Mouse (Mus musculus) v-Abl transformed pro-B cells (cell line): ENCODE results near the gene Spata20.

Experiments used
- in situ Hi-C, 2 experiments: fragments of 400-800 bp; cut with MboI; formaldehyde crosslinking; loops; one replicate each; pipeline ENCODE4 v1.15.1; 2025; ENCODE audit not compliant: unreplicated experiment in 2 of 2

Spata20 gene

DNA sequence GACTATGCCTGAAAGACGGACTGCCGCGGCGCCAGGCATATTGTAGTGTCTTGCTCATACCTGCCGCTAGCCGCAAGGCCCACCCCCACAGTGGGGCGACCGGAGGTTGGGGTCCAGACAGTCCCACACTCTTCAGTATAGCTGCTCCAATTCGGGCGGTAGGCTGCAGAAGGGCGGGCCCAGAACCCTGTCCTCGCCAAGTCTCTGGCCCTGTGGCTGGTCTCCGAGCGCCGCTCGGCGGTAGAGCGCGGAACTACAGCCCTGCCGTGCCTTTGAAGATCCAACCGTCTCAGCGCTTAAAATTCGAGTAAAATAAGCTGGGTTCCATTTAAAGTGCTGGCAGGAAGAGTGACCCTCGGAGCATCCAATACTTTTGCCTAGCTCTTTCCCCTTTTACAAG lies at the start of gene Spata20:
Gene Spata20, minus strand, starts transcription at position 179 of the 400 bp plus-strand sequence.
- in situ Hi-C loops: loop anchor here in 1 of 2 experiments (5.0 to 10.0 kb wide), 2 partner anchors 151 to 354 kb away; no protein-coding TSS in a partner anchor

DNA sequence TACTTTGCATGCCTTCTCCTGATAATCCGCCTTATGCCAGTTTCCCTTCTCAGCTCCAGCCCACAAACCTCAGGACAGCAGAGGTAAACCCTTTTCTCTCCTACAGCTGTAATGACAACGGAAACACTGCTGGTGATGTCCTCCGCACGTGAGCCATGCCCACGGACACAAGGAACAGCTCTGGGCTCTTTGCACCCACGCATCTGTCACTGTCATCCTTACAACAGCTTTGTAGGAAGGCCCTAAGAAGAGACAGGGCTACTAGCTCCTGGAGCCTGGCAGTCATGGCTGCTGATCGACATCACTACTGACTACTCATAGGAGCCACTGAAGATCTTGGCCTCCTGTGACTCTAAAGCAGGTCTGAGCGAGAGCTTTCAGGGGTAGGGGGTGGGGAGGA lies 47.2 kb upstream of the Spata20 start:
- in situ Hi-C loops: no loop called here

DNA sequence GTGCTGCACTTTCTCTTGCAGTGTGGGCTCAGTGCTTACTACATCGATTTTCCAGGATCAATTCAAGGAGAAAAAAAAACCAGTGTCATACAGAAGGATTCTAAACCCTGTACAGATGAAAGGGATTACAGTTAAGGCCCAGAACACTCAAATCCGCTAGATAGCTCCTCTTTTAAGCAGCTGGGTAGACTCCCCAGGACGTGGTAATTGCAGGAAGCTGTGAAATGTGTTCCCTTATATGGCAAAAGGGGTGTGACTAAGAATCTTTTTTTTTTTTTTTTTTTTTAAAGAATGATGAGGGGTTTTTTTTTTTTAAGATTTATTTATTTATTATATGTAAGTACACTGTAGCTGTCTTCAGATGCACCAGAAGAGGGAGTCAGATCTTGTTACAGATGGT lies 42.9 kb upstream of the Spata20 start:
- in situ Hi-C loops: no loop called here

DNA sequence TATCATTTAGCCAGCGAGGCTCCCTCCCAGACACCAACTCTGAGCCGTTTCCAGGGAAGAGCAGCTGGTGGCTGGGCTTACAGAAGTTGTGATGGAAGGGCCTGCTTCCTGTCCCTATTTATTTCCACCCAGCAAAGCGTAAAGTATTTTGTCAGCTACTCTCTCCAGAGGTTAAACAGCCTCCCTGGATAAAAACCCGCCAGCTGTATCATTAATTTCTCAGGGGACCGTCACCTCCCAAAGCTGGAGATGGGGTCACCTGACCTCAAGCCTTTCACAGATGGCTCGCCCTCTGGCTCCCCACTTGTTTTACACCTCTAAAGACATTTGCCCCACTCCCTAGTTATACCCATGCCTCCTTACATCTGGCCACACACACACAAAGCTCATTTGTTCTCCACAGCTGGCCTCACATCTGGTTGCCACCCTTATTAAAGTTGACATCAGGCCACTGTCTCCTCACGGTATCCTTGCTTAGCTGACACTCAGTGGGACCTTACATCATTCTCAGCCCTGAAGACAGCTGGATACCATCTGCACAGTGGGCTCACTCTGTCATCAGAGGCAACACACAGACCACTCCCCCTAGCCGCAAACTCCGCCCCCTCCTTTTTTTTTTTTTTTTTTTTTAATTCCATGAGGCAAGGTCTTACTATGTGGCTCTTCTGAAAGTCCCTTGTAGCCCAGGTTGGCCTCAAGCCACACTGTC lies 40.3 kb upstream of the Spata20 start:
- in situ Hi-C loops: no loop called here

DNA sequence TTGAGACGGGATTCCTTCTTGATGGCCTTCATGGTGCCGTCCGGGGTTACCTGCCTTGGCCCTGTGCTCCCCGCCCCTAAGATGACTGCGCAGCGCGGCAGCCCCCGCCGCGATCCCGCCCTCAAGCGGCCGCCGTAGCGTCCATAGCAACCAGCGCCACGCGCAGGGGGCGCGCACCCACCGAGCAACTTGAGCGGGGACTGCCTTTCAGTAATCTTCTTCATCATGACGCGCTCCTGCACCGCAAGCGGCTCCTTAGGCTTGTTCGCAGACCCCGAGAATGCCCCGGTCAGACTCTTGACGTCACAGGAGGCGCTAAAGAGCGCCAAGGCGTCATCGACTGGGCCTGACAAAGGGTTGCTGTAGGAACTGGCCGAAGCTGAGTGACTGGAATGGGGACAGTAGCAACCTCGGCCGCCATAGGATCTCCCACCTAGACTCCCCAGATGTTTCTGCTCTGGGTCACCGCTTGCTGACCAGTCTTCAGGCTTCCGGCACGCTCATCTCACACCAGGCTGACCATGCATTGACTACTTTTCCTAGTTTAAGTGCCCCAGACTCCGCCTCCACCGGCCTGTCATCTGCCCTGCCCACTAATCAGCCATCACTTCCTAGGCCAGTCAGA lies 35.4 kb upstream of the Spata20 start, which contains the start of gene Mycbpap:
Gene Mycbpap, minus strand, starts transcription at position 524 of the 625 bp plus-strand sequence.
- in situ Hi-C loops: no loop called here

DNA sequence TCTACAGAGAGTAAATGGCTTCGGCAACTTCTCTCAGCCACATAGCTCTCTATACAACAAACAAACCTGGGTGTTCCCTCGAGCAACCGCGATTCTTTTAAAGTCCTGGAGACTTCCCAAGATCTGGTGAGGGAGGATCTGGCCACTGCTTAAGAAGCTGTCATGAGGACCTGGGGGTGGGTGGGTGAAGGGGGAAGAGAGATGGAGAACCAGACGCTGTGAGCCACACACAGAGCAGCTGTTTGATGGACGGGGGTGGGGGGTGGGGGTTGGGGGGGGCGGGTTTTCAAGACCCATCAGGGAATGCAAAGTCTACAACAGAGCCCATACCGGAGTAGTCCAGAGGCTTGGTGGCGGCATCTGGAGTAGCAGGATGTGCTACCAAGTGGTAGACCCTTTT lies 27.5 kb upstream of the Spata20 start:
- in situ Hi-C loops: no loop called here

DNA sequence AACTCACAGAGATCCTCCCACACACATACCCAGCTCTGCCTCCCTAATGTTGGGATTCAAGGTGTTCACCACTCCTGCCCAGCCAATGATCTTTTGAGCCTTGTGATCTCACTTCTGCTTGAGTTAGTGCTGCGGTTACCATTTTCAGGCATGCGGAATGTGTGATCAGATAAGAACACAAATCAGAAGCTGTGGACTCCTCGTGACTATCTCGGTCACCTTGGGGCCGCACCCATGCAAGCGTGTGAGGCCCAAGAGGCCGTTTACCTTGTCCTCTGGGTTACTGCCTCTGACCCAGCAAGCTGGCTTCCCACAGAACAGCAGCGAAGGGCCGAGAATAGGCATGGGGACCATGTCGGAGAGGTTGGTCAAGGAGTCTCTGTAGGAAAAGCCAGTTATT lies 23.0 kb upstream of the Spata20 start:
- in situ Hi-C loops: no loop called here

DNA sequence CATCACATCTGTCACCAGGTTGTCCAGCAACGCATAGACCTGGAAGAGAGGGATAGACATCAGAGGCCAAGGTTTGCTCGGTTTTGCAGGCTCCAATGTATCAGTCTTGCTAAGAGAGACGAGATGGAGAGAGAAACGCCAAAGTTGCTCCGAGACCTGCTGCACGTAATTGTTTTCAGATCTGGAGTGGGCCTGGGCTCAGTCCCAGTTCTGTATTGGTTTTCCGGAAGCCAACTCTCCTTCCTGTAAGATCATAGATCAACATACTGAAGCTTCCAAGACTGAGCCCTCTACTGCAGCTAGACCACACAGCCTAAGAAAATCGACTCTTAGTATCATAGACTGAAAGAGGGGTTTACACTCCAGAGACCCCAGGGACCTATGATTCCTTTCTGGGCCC lies 15.5 kb upstream of the Spata20 start:
- in situ Hi-C loops: no loop called here

DNA sequence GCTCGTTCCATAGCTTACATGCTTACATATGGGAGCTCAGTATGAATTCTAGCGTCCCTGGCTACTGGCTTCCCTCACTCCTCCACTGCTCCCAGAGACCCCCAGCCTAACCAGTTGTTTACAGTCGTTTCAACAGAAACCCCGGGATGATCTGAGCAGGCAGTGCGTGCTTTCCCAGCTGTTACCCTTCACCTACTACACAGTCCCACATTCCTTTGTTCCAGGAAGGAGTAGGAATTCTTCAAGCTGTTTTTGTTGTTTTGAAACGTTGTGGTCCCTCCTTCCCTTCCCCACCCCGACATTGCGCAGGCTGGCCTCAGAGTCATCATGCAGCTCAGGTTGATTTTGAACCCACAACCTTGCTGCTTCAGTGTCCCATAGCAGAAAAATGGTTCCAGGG lies 14.4 kb upstream of the Spata20 start:
- in situ Hi-C loops: no loop called here

DNA sequence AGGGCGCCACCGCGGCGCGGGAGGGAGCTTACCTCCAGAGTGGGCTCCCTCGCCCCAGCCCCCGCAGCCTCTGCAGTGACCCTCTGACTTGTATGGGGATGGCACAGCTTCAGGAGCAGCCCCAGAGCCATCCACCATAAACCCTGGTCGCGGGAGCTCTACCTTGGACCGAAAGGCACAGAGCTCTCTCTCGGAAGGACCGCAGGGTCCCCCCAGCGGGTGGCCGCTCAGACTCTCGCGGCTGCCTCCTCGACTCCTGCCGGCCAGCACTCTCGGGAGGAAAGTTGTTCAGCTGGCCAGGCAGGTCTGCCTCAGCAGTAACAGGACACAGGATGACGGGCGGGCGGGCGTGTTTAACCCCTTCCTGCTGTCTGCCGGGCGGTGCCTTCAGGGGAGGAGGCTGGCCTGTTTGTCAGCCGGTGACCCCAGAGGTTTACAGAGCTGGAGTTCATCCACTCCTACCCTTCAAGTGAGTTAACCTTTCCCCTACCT lies 13.7 kb upstream of the Spata20 start, which contains the start of gene Epn3:
Gene Epn3, minus strand, starts transcription at position 314 of the 492 bp plus-strand sequence.
- in situ Hi-C loops: no loop called here

DNA sequence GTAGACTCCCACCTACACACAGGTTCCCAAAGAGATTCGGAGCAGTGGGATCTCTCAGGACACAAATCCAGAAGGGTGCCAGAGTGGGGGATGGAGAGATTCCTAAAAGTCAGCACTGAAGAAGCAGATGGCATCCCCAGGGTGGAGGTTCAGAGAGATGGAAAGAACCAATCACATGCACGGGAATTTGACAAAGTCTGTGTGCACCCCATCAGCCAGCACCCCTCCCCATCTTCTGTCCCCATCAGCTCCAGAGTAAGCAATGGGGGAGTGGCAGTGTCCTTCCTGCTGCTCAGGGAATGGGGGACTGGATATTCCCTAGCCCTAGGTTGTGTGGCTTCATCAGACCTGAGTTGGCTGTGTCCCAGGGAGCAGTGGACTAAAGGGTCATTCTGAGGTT lies 13.1 kb upstream of the Spata20 start:
- in situ Hi-C loops: no loop called here

DNA sequence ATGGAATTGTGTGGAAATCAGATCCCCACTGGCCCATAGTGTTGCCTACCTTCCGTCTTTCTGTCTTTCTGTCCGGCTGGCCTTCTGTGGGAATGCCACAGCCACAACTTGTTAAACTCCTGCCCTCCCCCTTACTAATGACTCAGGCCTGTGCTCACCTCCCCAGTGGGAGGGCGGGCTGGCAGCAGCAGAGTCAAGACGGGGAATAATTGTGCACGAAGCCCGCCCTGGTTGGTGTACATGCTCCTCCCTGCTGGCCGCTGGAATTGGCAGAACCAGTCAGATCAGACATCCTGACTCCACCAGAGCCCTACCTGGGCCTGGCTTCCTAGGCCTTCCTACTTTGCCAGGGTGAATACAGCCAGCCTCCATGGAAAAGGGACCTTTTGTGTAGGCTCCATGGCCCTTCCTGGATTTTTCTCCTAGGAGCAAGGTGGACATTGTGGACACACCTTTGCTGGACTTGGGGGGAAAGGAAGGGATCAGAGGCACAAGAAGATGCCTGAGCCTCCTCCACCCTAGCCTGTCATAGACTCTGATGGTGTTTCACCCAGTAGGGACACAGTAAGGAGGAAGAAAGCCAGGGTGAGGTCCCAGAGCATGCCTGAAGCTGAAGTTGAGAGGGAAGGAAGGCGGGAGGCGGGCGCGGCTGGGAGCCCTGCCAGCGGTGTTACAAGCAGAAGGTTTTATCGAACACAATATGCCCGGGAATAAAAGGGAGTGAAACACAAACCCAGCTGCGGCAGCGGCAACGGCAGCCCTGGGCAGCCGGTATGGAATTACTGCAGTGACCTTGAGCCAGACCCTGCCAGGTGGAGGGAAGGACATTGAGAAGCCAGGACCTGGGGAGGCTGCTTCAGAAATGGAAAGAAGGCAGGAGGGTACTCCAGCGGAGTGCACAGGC lies 12.4 kb upstream of the Spata20 start:
- in situ Hi-C loops: no loop called here

DNA sequence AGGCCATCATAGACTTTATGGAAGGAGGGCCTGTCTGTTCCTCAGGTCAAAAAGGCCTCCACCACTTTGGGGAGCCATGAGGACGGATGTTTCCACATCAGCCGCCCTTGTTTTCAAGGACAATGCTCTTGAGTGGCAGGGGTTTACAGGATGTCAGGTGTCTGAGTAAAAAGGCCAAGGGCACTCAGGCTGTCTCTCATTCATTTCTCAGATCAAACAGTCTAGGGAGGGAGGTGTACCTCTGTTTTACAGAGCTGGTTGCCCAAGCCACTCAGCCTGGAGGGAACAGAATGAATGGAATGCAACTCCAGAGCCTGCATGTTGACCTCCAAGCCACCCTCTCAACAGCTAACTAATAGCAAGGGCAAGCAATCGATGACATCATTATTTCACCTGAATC lies 9.4 kb upstream of the Spata20 start:
- in situ Hi-C loops: no loop called here

DNA sequence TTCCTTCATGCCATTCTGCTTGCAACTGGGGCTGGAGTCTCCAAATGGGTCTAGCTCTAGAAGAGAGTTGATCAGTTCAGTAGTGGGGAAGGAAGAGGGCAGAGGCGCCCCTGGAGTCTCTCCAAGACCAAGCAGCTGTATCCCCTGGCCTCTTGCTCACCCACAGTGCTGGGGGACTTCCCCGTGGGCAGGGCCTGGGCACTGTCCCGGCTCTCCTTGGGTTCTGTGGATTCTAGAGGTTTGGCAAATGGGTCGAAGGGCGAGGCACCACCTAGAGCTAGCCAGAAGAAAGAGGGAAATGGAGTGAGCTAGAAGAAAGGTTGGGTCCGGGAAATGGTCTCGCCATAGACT lies 5.7 kb upstream of the Spata20 start:
- in situ Hi-C loops: loop anchor here in 1 of 2 experiments (5.0 kb wide), 1 partner anchor 254 kb away; no protein-coding TSS in a partner anchor

DNA sequence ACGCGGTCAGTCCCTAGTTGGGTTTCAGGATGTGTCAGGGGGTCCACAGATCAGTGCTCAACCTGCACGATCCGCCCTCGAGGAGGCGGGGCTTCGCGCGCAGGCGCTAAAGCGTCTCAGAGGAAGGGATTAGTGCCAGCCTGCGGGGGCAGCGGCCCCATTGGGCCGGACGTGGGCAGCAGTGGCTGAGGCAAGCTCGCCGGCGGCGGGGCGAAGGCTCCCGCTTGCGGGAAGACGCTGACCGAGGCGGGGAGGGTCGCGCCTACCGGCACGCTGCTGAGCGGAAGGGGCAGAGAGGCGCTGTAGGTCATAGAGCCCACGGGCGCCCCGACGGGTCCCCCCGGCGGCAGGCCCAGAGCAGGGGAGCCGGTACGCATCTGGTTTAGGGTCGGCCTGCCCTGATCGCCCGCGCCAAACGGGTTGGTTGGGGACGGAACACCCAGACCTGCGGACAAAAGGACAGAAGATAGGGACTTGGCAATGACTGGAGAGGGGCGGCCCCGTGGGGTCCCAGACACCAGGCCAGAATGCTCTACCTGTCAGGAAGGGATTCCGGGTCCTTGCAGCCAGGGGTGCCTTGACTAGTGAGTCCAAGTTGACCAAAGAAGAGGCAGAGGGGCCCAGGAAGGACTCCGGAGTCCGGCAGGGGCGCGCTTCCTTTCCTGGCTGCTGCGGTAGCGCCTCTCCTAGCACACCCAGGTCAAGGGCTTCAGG lies 5.2 kb upstream of the Spata20 start:
- in situ Hi-C loops: loop anchor here in 1 of 2 experiments (5.0 kb wide), 1 partner anchor 254 kb away; no protein-coding TSS in a partner anchor

DNA sequence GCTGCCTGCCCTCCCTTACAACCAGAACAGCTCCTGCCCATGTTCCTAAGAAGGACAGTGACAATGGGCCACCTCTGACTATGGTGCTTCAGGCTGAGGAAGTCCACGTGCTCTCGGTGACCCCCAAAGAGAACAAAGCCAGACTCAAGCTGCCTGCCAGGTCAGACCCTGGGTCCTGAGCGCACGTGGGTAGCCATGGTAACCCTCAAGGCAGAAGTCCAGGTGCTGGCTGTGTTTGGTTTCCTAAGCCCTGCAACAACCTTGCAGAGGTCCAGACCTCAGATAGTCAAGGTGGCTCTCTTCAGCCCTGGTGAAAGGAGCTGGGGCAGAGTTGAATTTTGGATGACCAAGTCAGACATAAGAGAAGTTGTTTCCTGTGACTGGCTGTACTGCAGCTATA lies 3.8 kb upstream of the Spata20 start:
- in situ Hi-C loops: loop anchor here (5.0 to 10.0 kb wide), 3 partner anchors 155 to 357 kb away; no protein-coding TSS in a partner anchor

DNA sequence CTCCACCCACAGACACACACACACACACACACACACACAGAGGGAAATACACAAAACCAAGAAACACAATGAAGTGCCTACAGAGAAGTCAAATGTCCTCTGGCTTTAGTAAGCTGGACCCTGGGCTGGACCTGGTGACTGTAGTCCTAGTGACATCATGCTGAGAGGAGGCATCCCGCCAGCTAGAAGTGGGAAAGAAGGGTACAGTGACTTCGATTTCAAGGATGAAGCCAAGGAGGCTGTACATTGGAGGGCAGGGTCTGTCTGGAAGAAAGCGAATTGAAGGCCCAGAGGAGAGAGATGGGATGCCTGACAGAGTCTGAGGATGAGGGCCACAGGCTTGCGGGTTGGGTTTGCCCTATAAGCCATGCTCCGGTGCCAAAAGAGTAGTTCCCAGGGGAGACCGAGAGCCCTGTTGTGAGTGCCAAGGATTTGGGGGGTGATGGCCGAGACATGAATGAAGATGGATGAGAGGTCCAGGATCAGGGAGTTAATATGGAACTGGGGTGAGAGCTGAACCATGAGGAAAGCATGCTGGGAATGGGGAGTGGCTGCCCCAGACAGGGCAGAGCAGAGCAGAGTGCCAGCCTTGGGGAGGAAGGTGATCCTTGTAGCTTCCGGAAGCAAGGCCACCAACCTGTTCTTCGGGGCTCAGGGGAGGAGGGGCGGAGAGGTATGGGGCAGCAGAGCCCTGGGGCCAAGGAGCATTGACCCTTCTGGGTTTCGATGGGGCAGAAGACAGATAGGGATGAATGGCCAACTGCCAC lies 3.0 kb upstream of the Spata20 start:
- in situ Hi-C loops: loop anchor here in 1 of 2 experiments (5.0 to 10.0 kb wide), 2 partner anchors 154 to 357 kb away; no protein-coding TSS in a partner anchor

DNA sequence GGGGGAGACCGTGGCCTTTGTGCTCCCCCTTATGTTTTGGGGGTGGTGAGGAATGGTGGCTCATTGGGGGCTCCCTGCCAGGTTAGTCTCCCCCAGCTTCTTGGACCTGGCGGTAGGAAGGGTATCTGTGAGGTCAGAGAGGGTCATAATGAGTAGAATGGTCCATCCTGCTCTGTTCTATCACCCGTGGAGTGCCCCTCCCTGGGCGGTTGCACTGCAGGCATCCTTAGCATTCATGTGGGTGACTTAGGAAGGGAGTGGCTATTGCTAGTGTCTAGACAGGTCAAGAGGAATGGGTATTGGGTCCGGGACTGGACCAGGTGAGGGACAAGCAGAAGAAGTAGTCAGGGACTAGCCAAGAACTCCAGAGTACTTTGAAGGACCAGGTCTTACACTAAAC lies 756 bp downstream of the Spata20 start:
- in situ Hi-C loops: loop anchor here in 1 of 2 experiments (5.0 to 10.0 kb wide), 2 partner anchors 150 to 353 kb away; no protein-coding TSS in a partner anchor

DNA sequence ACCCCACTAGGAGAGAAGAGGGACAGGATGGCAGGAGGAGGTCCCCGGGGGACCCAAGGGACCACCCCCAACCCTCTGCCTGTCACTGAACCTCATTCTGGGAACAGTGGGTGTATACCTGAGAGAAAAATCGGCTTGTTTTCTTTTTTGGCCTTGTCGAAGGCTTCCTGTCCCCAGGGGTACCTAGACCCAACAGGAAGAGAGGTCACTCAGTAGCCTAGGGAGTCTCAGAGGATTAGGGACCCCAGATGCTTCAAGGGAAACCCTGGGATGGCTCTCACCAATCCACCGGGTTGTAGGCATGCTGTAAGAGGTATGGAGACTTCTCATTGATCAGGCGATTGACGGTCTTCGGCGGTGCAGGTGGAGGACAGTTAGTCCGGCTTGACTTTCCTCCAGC lies 1.3 kb downstream of the Spata20 start:
- in situ Hi-C loops: loop anchor here (5.0 to 10.0 kb wide), 4 partner anchors 147 to 352 kb away; no protein-coding TSS in a partner anchor
